27 mouse cellular contexts compared by ENCODE assay signal in genomic region chr17:59955300-59956057, GRCm38 (mm10).
DNase-seq lines count a peak whose midpoint lies in the region; ATAC-seq and TF ChIP-seq lines count a peak whose summit lies in the region.
"Had no signal": no experiment of that assay in that cellular context is flagged by ENCODE, and none has a peak within 500 bp of the region (broad histone marks: within the 10 kb centered on the region; RNA-seq: fewer than 3 reads in every experiment).

No protein-coding gene starts in this region.

- H3K27ac ChIP-seq in midbrain, embryonic 11.5 days (ENCODE audit: low read depth, low read length) = no peak overlapping the region
- no peak overlapping the region for H3K27ac ChIP-seq in midbrain, embryonic 10.5 days (replicated peaks)
- peak overlapping the region; percentile 71 for H3K27ac ChIP-seq in forebrain, embryonic 15.5 days (replicated peaks)
- H3K27ac ChIP-seq in midbrain, embryonic 13.5 days = 0 out of 2 replicates have a peak overlapping the region, but pooled peaks have one; percentile 39
- no peak overlapping the region for H3K27ac ChIP-seq in layer of hippocampus, adult 2 months
- H3K27ac ChIP-seq: embryonic facial prominence, embryonic 15.5 days; hindbrain, embryonic 15.5 days; limb, embryonic 12.5 days; neural tube, embryonic 12.5 days; stomach, embryonic 15.5 days had no signal

- H3K9ac ChIP-seq in midbrain, embryonic 11.5 days (ENCODE audit: low read length) = no peak overlapping the region
- no peak overlapping the region for H3K9ac ChIP-seq in forebrain, embryonic 15.5 days (replicated peaks)
- H3K9ac ChIP-seq in midbrain, embryonic 13.5 days (replicated peaks) = no peak overlapping the region
- H3K9ac ChIP-seq: embryonic facial prominence, embryonic 15.5 days; heart, embryonic 12.5 days; hindbrain, embryonic 15.5 days; limb, embryonic 12.5 days; neural tube, embryonic 12.5 days; stomach, embryonic 15.5 days had no signal

- no peak overlapping the region for H3K4me3 ChIP-seq in midbrain, embryonic 11.5 days (ENCODE audit: low read depth, low read length)
- H3K4me3 ChIP-seq in midbrain, embryonic 10.5 days = no peak overlapping the region
- H3K4me3 ChIP-seq in forebrain, embryonic 15.5 days = no peak overlapping the region
- no peak overlapping the region for H3K4me3 ChIP-seq in midbrain, embryonic 13.5 days (replicated peaks)
- H3K4me3 ChIP-seq in layer of hippocampus, adult 2 months = no peak overlapping the region
- H3K4me3 ChIP-seq: embryonic facial prominence, embryonic 15.5 days; heart, embryonic 12.5 days; hindbrain, embryonic 15.5 days; limb, embryonic 12.5 days; megakaryocyte, embryonic 14.5 days; neural tube, embryonic 12.5 days; stomach, embryonic 15.5 days had no signal

- no peaks in the 10 kb centered on the region for H3K4me1 ChIP-seq in midbrain, embryonic 11.5 days (ENCODE audit: control insufficient read depth, insufficient read depth, low read length)
- no peaks in the 10 kb centered on the region for H3K4me1 ChIP-seq in midbrain, embryonic 10.5 days
- 0 out of 2 replicates have a peak, but pooled peaks cover 4% of the 10 kb centered on the region for H3K4me1 ChIP-seq in forebrain, embryonic 15.5 days
- H3K4me1 ChIP-seq in midbrain, embryonic 13.5 days (replicated peaks) = peaks cover 6% of the 10 kb centered on the region; the same call in 1 of the 2 replicates
- H3K4me1 ChIP-seq: embryonic facial prominence, embryonic 15.5 days; heart, embryonic 12.5 days; hindbrain, embryonic 15.5 days; limb, embryonic 12.5 days; megakaryocyte, embryonic 14.5 days; neural tube, embryonic 12.5 days; stomach, embryonic 15.5 days had no signal

- no peak for DNase-seq in midbrain, embryonic 11.5 days (ENCODE audit: low spot score, missing footprints)
- no peak for DNase-seq in midbrain, embryonic 10.5 days (ENCODE audit: low spot score)
- no peak for DNase-seq in lung, postnatal 25 days (ENCODE audit: low spot score)
- DNase-seq in lung, postnatal 36 days = no peak
- DNase-seq in layer of hippocampus, adult 2 months (ENCODE audit: low spot score in 2 of 2) = no peak
- DNase-seq: adrenal gland, adult 8-10 months; cerebellum, adult 9-10 months; gastrocnemius, postnatal 25 days; heart, adult 18-20 months; heart, postnatal 10 days; kidney, adult 9 months; kidney, postnatal 14 days; lung, adult 18-20 months; lung, postnatal 14 days; thymus, postnatal 25 days had no signal

- H3K4me2 ChIP-seq in midbrain, embryonic 11.5 days = no peak overlapping the region
- no peak overlapping the region for H3K4me2 ChIP-seq in forebrain, embryonic 15.5 days (replicated peaks)
- no peak overlapping the region for H3K4me2 ChIP-seq in midbrain, embryonic 13.5 days (replicated peaks)
- H3K4me2 ChIP-seq: embryonic facial prominence, embryonic 15.5 days; heart, embryonic 12.5 days; hindbrain, embryonic 15.5 days; limb, embryonic 12.5 days; liver, embryonic 11.5 days; neural tube, embryonic 12.5 days; stomach, embryonic 15.5 days had no signal

- peak; percentile 62; the same call in 1 of the 2 replicates for ATAC-seq in midbrain, embryonic 11.5 days (ENCODE audit: low FRiP score)
- ATAC-seq in forebrain, embryonic 15.5 days (replicated peaks) = peak; percentile 94
- peak; percentile 70 for ATAC-seq in midbrain, embryonic 13.5 days
- ATAC-seq: activated CD4-positive, CD25-positive, alpha-beta regulatory T cell, adult 4 months; intestine, embryonic 16.5 days had no signal

- no peaks in the 10 kb centered on the region for H3K27me3 ChIP-seq in midbrain, embryonic 11.5 days (ENCODE audit: control insufficient read depth, insufficient read depth, low read length)
- no peaks in the 10 kb centered on the region for H3K27me3 ChIP-seq in midbrain, embryonic 10.5 days (ENCODE audit: low read depth, poor library complexity, severe bottlenecking)
- no peaks in the 10 kb centered on the region for H3K27me3 ChIP-seq in forebrain, embryonic 15.5 days
- H3K27me3 ChIP-seq in midbrain, embryonic 13.5 days = no peaks in the 10 kb centered on the region
- H3K27me3 ChIP-seq: embryonic facial prominence, embryonic 15.5 days; heart, embryonic 12.5 days; hindbrain, embryonic 15.5 days; limb, embryonic 12.5 days; megakaryocyte, embryonic 14.5 days; neural tube, embryonic 12.5 days; stomach, embryonic 15.5 days had no signal

- no peak for TF ChIP-seq CTCF in layer of hippocampus, adult 2 months (conservative IDR thresholded peaks at IDR 0.05)

- 78% methylated on average over 4 of the region's 4 CpGs for WGBS in midbrain, embryonic 11.5 days
- WGBS in midbrain, embryonic 10.5 days = 92% methylated on average over 4 of the region's 4 CpGs
- WGBS in forebrain, embryonic 15.5 days = 30% methylated on average over 4 of the region's 4 CpGs
- WGBS in midbrain, embryonic 13.5 days = 51% methylated on average over 4 of the region's 4 CpGs

- no peaks in the 10 kb centered on the region for H3K9me3 ChIP-seq in midbrain, embryonic 11.5 days (ENCODE audit: control insufficient read depth, low read length)
- H3K9me3 ChIP-seq in midbrain, embryonic 10.5 days (replicated peaks) = no peaks in the 10 kb centered on the region
- H3K9me3 ChIP-seq in forebrain, embryonic 15.5 days = no peaks in the 10 kb centered on the region
- H3K9me3 ChIP-seq in midbrain, embryonic 13.5 days = no peaks in the 10 kb centered on the region
- H3K9me3 ChIP-seq: embryonic facial prominence, embryonic 15.5 days; heart, embryonic 12.5 days; hindbrain, embryonic 15.5 days; limb, embryonic 12.5 days; megakaryocyte, embryonic 14.5 days; neural tube, embryonic 12.5 days; stomach, embryonic 15.5 days had no signal

- H3K36me3 ChIP-seq in midbrain, embryonic 11.5 days (ENCODE audit: control insufficient read depth, insufficient read depth, low read length) = no peaks in the 10 kb centered on the region
- H3K36me3 ChIP-seq in midbrain, embryonic 10.5 days = no peaks in the 10 kb centered on the region
- no peaks in the 10 kb centered on the region for H3K36me3 ChIP-seq in forebrain, embryonic 15.5 days
- H3K36me3 ChIP-seq in midbrain, embryonic 13.5 days = no peaks in the 10 kb centered on the region
- H3K36me3 ChIP-seq: embryonic facial prominence, embryonic 15.5 days; heart, embryonic 12.5 days; hindbrain, embryonic 15.5 days; limb, embryonic 12.5 days; neural tube, embryonic 12.5 days; stomach, embryonic 15.5 days had no signal

Comparison
In these comparisons a context has a peak if more than half of its experiments do, and no peak if none do; other contexts are left out.
1. H3K27ac ChIP-seq: peak in forebrain, embryonic 15.5 days (single experiment) and midbrain, embryonic 13.5 days (single experiment); none in midbrain, embryonic 11.5 days (single experiment), midbrain, embryonic 10.5 days (single experiment) and layer of hippocampus, adult 2 months (single experiment).
2. Peak in every context shown above with its lines, with median percentiles within 50 percentile points of each other: ATAC-seq.